Mouse (Mus musculus): ENCODE results near the gene Gm13695. TPM values are rescaled to one million over a fixed set of nuclear protein-coding genes. Genes with fewer than 3 reads are reported as not detected.
A peak's percentile ranks its signal among the peaks of the same experiment; 100 is the strongest.
"Not testable (repeated sequence)": the region's sequence is repeated elsewhere in the genome, so short reads cannot be mapped to it uniquely, and the experiment has no call there.

Gm13695 gene
- total RNA-seq (2014; rRNA removed) (not detected in 2 replicates), polyA plus RNA-seq (2015; fragmentation: Nextera tagmentation; extraction: Ambion mirVana) (not detected in 2 replicates)

DNA sequence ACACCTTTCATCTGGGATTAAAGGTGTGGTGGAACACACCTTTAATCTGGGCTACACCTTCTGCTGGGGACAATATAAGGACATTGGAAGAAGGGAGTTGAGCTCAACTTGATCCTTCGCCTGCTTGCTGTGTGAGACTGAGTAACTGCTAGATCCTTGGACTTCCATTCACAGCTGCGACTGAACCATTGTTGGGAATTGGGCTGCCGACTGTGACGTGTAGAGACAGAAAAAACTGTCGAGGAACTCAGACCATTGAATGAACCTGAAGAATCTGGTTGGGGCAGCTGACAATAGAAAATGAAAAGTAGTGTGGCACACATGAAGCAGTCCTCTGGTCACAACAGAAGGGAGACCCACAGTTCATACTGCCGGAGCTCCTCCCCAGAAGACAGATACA lies at the start of gene Gm13695:
Gm13695 (plus strand) TSS at position 301 of the 400 bp plus-strand sequence.
- not testable (repeated sequence) for H3K27ac ChIP-seq; ATAC-seq; DNase-seq (ENCODE audit: low spot score); H3K4me1 ChIP-seq (ENCODE audit: insufficient read depth, low read length); H3K4me2 ChIP-seq (ENCODE audit: low read depth, low read length); H3K4me3 ChIP-seq (ENCODE audit: low read length); H3K36me3 ChIP-seq (ENCODE audit: insufficient read depth, low read length); H3K27me3 ChIP-seq (ENCODE audit: insufficient read depth, low read length); H3K9me3 ChIP-seq (ENCODE audit: low read length); H3K9ac ChIP-seq (replicated peaks; ENCODE audit: low read length)
- WGBS, result no CpG with 5 or more reads among the region's 6 CpGs

DNA sequence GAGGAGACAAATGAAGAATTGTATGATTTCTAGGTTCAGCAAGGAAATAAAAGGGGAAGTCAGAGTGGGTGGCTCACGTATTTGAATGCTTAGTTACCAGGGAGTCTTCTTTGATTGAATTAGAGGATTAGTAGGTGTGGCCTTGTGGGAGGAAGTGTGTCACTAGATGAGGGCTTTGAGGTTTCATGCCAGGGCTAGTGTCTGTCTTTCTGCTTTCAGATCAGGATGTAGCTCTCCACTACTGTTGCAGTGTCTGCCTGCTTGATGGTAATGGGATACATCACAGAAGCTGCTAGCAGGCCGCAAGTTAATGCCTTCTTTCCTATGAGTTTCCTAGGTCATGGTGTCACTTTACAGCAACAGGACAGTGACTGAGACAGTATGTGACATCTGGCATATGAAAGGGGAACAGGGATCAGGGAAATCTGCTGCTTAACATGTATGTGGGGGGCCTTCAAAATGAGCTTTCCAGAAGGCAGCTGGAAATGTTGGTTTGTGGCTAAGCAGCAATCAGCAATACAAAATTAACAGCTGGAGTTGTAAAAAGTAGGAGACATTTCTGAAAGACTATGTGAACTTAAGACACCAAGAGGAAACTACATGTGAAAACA lies 37.5 kb upstream of the Gm13695 start:
- Histone ChIP-seq H3K36me3 (ENCODE audit: insufficient read depth, low read length) (no peaks in the 10 kb centered on the region), H3K27me3 (ENCODE audit: insufficient read depth, low read length) (no peaks in the 10 kb centered on the region), H3K4me1 (ENCODE audit: insufficient read depth, low read length) (no peaks in the 10 kb centered on the region), H3K4me3 (ENCODE audit: low read length) (no peak overlapping the region), H3K9me3 (ENCODE audit: low read length) (no peaks in the 10 kb centered on the region), H3K4me2 (ENCODE audit: low read depth, low read length) (no peak overlapping the region), H3K9ac (replicated peaks; ENCODE audit: low read length) (no peak overlapping the region), H3K27ac (no peak overlapping the region)
- DNase-seq (ENCODE audit: low spot score), result no peak
- ATAC-seq, result no peak
- no peak for TF ChIP-seq CTCF (IDR thresholded peaks at IDR 0.05; ENCODE audit: low read depth)
- 50% methylated on average over 2 of the region's 2 CpGs for WGBS

DNA sequence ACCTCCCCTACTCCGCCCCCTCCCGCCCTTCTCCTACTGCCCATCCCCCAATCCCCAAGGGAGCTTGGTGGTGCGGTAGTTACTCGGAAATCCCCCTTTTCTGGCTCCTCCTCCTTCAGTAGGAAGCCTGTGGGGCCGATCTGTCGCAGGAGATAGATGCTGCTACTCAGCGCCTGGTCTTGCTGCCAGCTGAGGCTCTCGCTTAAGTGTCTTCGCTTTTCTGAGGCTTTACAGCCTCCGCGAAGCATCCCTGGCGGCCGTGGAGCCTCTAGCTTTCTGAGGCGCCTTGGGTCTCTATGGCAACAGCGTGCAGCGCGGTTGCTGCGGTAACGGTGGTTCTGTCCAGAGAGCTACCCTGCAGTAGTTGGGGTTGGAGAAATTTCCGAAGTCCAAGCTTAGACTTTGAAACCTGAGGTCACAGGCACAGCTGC lies 26.2 kb upstream of the Gm13695 start, which contains the start of gene Zswim2:
Zswim2 (minus strand) TSS at position 298 of the 431 bp plus-strand sequence.
- H3K4me3 ChIP-seq (ENCODE audit: low read length), result peak within 1 kb of the TSS; percentile 42
- WGBS, result 1% methylated on average over 20 of the region's 20 CpGs
- ATAC-seq (peak; percentile 98), DNase-seq (ENCODE audit: low spot score) (peak; percentile 91)
- H3K9ac ChIP-seq (replicated peaks; ENCODE audit: low read length), result peak within 1 kb of the TSS; percentile 30; the same call in 1 of the 2 replicates
- H3K4me2 ChIP-seq (ENCODE audit: low read depth, low read length), result peak within 1 kb of the TSS; percentile 72
- peak within 1 kb of the TSS; percentile 32; the same call in 1 of the 2 replicates for H3K27ac ChIP-seq
- H3K9me3 ChIP-seq (ENCODE audit: low read length), result no peaks in the 10 kb centered on the region
- no peak; the same call in 1 of the 2 replicates for TF ChIP-seq CTCF (IDR thresholded peaks at IDR 0.05; ENCODE audit: low read depth)
- H3K4me1 ChIP-seq (ENCODE audit: insufficient read depth, low read length), result no peaks in the 10 kb centered on the region
- H3K27me3 ChIP-seq (ENCODE audit: insufficient read depth, low read length), result no peaks in the 10 kb centered on the region
- no peaks in the 10 kb centered on the region for H3K36me3 ChIP-seq (ENCODE audit: insufficient read depth, low read length)

DNA sequence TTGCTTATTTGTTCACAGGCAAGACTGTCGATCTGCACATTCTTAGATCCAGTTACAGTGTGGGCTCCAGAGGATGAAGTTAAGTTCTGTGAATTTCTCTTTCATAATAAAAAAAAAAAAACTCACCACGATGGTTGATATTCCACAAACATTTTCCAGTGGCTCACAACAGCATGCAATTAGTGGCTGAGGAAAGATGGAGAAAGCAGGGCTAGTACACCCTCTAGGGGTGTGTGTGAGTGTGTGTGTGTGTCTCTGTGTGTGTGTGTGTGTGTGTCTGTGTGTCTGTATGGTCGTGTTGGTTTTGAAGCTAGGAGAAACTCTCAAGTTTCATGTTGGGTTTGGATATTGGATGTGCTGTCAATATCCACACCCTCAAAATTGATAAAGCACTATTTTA lies 25.7 kb upstream of the Gm13695 start:
- 19% methylated on average over 3 of the region's 3 CpGs for WGBS
- H3K36me3 ChIP-seq (ENCODE audit: insufficient read depth, low read length), result no peaks in the 10 kb centered on the region
- peak overlapping the region; percentile 42 for H3K4me3 ChIP-seq (ENCODE audit: low read length)
- no peaks in the 10 kb centered on the region for H3K27me3 ChIP-seq (ENCODE audit: insufficient read depth, low read length)
- no peak overlapping the region for H3K27ac ChIP-seq
- DNase-seq (ENCODE audit: low spot score) (no peak), ATAC-seq (peak; percentile 65)
- H3K4me1 ChIP-seq (ENCODE audit: insufficient read depth, low read length), result no peaks in the 10 kb centered on the region
- H3K9me3 ChIP-seq (ENCODE audit: low read length), result no peaks in the 10 kb centered on the region
- no peak overlapping the region for H3K9ac ChIP-seq (replicated peaks; ENCODE audit: low read length)
- H3K4me2 ChIP-seq (ENCODE audit: low read depth, low read length), result peak overlapping the region; percentile 72
- TF ChIP-seq CTCF (IDR thresholded peaks at IDR 0.05; ENCODE audit: low read depth), result peak; percentile 32; the same call in 1 of the 2 replicates

DNA sequence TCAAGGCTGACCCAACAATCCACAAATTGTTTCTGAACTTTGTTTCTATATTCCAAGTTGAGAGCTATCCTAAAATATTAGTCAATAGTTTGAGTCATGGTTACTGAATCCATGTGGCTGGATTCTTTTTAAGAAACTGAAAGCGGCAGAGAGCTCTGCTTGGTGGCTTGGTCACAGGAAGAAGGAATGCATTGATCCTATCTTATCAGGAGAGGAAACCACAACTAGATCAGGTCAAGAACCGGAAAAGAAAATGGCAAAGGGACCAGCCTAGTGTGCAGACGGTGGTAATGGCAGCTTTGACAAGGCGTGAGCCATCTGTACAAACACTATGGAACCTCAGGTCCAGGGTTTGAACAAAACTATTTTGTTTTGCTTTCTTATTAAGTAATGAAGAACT lies 25.3 kb upstream of the Gm13695 start:
- Histone ChIP-seq H3K27ac (no peak overlapping the region), H3K9me3 (ENCODE audit: low read length) (no peaks in the 10 kb centered on the region), H3K4me2 (ENCODE audit: low read depth, low read length) (no peak overlapping the region), H3K4me1 (ENCODE audit: insufficient read depth, low read length) (no peaks in the 10 kb centered on the region), H3K9ac (replicated peaks; ENCODE audit: low read length) (no peak overlapping the region), H3K4me3 (ENCODE audit: low read length) (no peak overlapping the region), H3K36me3 (ENCODE audit: insufficient read depth, low read length) (no peaks in the 10 kb centered on the region), H3K27me3 (ENCODE audit: insufficient read depth, low read length) (no peaks in the 10 kb centered on the region)
- 77% methylated on average over 4 of the region's 4 CpGs for WGBS
- ATAC-seq (no peak), DNase-seq (ENCODE audit: low spot score) (no peak)
- TF ChIP-seq CTCF (IDR thresholded peaks at IDR 0.05; ENCODE audit: low read depth), result no peak

DNA sequence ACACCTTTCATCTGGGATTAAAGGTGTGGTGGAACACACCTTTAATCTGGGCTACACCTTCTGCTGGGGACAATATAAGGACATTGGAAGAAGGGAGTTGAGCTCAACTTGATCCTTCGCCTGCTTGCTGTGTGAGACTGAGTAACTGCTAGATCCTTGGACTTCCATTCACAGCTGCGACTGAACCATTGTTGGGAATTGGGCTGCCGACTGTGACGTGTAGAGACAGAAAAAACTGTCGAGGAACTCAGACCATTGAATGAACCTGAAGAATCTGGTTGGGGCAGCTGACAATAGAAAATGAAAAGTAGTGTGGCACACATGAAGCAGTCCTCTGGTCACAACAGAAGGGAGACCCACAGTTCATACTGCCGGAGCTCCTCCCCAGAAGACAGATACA lies 11.7 kb upstream of the Gm13695 start, which contains the start of gene Gm13698:
Gm13698 (plus strand) TSS at position 301 of the 400 bp plus-strand sequence.
- not testable (repeated sequence) for H3K27ac ChIP-seq; H3K9ac ChIP-seq (replicated peaks; ENCODE audit: low read length); H3K36me3 ChIP-seq (ENCODE audit: insufficient read depth, low read length); H3K4me2 ChIP-seq (ENCODE audit: low read depth, low read length); DNase-seq (ENCODE audit: low spot score); H3K9me3 ChIP-seq (ENCODE audit: low read length); H3K4me3 ChIP-seq (ENCODE audit: low read length); ATAC-seq; H3K4me1 ChIP-seq (ENCODE audit: insufficient read depth, low read length); H3K27me3 ChIP-seq (ENCODE audit: insufficient read depth, low read length)
- WGBS, result no CpG with 5 or more reads among the region's 6 CpGs

DNA sequence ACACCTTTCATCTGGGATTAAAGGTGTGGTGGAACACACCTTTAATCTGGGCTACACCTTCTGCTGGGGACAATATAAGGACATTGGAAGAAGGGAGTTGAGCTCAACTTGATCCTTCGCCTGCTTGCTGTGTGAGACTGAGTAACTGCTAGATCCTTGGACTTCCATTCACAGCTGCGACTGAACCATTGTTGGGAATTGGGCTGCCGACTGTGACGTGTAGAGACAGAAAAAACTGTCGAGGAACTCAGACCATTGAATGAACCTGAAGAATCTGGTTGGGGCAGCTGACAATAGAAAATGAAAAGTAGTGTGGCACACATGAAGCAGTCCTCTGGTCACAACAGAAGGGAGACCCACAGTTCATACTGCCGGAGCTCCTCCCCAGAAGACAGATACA lies 5.9 kb upstream of the Gm13695 start, which contains the start of gene Gm13693:
Gm13693 (plus strand) TSS at position 301 of the 400 bp plus-strand sequence.
- H3K27ac ChIP-seq; H3K9ac ChIP-seq (replicated peaks; ENCODE audit: low read length); H3K4me2 ChIP-seq (ENCODE audit: low read depth, low read length); ATAC-seq; H3K27me3 ChIP-seq (ENCODE audit: insufficient read depth, low read length); H3K4me1 ChIP-seq (ENCODE audit: insufficient read depth, low read length); DNase-seq (ENCODE audit: low spot score); H3K9me3 ChIP-seq (ENCODE audit: low read length); H3K4me3 ChIP-seq (ENCODE audit: low read length); H3K36me3 ChIP-seq (ENCODE audit: insufficient read depth, low read length): not testable (repeated sequence)
- WGBS, result no CpG with 5 or more reads among the region's 6 CpGs

DNA sequence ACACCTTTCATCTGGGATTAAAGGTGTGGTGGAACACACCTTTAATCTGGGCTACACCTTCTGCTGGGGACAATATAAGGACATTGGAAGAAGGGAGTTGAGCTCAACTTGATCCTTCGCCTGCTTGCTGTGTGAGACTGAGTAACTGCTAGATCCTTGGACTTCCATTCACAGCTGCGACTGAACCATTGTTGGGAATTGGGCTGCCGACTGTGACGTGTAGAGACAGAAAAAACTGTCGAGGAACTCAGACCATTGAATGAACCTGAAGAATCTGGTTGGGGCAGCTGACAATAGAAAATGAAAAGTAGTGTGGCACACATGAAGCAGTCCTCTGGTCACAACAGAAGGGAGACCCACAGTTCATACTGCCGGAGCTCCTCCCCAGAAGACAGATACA lies 5.7 kb downstream of the Gm13695 start, which contains the start of gene Gm13696:
Gm13696 (plus strand) TSS at position 301 of the 400 bp plus-strand sequence.
- WGBS, result no CpG with 5 or more reads among the region's 6 CpGs

DNA sequence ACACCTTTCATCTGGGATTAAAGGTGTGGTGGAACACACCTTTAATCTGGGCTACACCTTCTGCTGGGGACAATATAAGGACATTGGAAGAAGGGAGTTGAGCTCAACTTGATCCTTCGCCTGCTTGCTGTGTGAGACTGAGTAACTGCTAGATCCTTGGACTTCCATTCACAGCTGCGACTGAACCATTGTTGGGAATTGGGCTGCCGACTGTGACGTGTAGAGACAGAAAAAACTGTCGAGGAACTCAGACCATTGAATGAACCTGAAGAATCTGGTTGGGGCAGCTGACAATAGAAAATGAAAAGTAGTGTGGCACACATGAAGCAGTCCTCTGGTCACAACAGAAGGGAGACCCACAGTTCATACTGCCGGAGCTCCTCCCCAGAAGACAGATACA lies 11.5 kb downstream of the Gm13695 start, which contains the start of gene Gm13694:
Gm13694 (plus strand) TSS at position 301 of the 400 bp plus-strand sequence.
- not testable (repeated sequence) for DNase-seq (ENCODE audit: low spot score); H3K27ac ChIP-seq; H3K36me3 ChIP-seq (ENCODE audit: insufficient read depth, low read length); H3K4me2 ChIP-seq (ENCODE audit: low read depth, low read length); H3K27me3 ChIP-seq (ENCODE audit: insufficient read depth, low read length); ATAC-seq; H3K4me3 ChIP-seq (ENCODE audit: low read length); H3K9me3 ChIP-seq (ENCODE audit: low read length); H3K9ac ChIP-seq (replicated peaks; ENCODE audit: low read length); H3K4me1 ChIP-seq (ENCODE audit: insufficient read depth, low read length)
- WGBS, result no CpG with 5 or more reads among the region's 6 CpGs

More for the DNA sequence above, 5.7 kb downstream of the Gm13695 start, which contains the start of gene Gm13696:
- ATAC-seq; H3K27ac ChIP-seq; H3K27me3 ChIP-seq (ENCODE audit: insufficient read depth, low read length); H3K36me3 ChIP-seq (ENCODE audit: insufficient read depth, low read length); H3K4me1 ChIP-seq (ENCODE audit: insufficient read depth, low read length); H3K9me3 ChIP-seq (ENCODE audit: low read length); DNase-seq (ENCODE audit: low spot score); H3K4me3 ChIP-seq (ENCODE audit: low read length); H3K4me2 ChIP-seq (ENCODE audit: low read depth, low read length); H3K9ac ChIP-seq (replicated peaks; ENCODE audit: low read length): not testable (repeated sequence)

Data from hindbrain, postnatal 0 days (tissue).